Comparison of ENCODE assay signal across 13 mouse cellular contexts in the genomic region with DNA sequence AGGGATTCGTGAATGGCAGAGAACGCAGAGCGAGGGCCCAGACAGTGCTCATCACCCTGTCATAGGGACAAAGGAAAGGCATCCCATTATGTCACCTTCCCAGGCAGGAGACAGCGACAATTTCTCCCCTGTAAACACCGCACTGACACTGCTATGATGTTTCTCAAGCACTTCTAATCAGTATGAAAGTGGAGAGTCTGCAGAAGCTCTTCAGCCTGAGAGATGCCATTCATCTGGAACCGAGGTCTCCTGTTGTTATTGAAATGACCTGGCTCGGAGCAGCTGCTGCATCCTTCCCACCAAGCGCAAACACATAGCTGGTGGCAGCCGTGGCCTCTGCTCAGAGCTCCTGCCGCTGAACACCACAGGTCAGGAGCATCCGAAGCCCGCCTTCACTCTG.
A peak's percentile ranks its signal among the peaks of the same experiment; 100 is the strongest.
DNase-seq lines count a peak whose midpoint lies in the region; ATAC-seq and TF ChIP-seq lines count a peak whose summit lies in the region.
"Had no signal": no experiment of that assay in that cellular context is flagged by ENCODE, and none has a peak within 500 bp of the region (broad histone marks: within the 10 kb centered on the region; RNA-seq: fewer than 3 reads in every experiment).

No protein-coding gene starts in this region.

- H3K4me3 ChIP-seq in ES-E14 (ENCODE audit: insufficient read depth in 1 of 2, low read depth in 1 of 2, low read length in 2 of 2, poor library complexity in 1 of 2, severe bottlenecking in 1 of 2) = peak overlapping the region in 1 of 2 experiments; percentile 5; a peak in 1 of 4 replicates
- no peak overlapping the region for H3K4me3 ChIP-seq in forebrain, embryonic 10.5 days
- no peak overlapping the region for H3K4me3 ChIP-seq in hindbrain, embryonic 14.5 days (replicated peaks; ENCODE audit: low read length)
- H3K4me3 ChIP-seq in neural tube, embryonic 12.5 days = no peak overlapping the region
- H3K4me3 ChIP-seq: intestine, embryonic 15.5 days had no signal

- 0 out of 2 replicates have a peak overlapping the region, but pooled peaks have one; percentile 8 for H3K4me2 ChIP-seq in hindbrain, embryonic 14.5 days (replicated peaks)
- H3K4me2 ChIP-seq in neural tube, embryonic 12.5 days (replicated peaks) = peak overlapping the region; percentile 18; the same call in 1 of the 2 replicates
- H3K4me2 ChIP-seq: intestine, embryonic 15.5 days had no signal

- in situ Hi-C loops in ES-E14 (cut with MboI; ENCODE audit: low sequenced_read_pairs in 2 of 2, unreplicated experiment in 2 of 2) = no loop called here

- H3K4me1 ChIP-seq in ES-E14 (ENCODE audit: control insufficient read depth in 2 of 2, insufficient read depth in 2 of 2, low read length in 2 of 2, poor library complexity in 1 of 2) = peaks cover 12 to 19% of the 10 kb centered on the region in 2 experiments
- H3K4me1 ChIP-seq in forebrain, embryonic 10.5 days = peaks cover 38% of the 10 kb centered on the region
- H3K4me1 ChIP-seq in hindbrain, embryonic 14.5 days (replicated peaks; ENCODE audit: control insufficient read depth, insufficient read depth, low read length) = peaks cover 29% of the 10 kb centered on the region
- peaks cover 20% of the 10 kb centered on the region for H3K4me1 ChIP-seq in neural tube, embryonic 12.5 days

- H3K9ac ChIP-seq in ES-E14 (ENCODE audit: insufficient read depth, low read depth, low read length, poor library complexity, severe bottlenecking) = no peak overlapping the region
- no peak overlapping the region for H3K9ac ChIP-seq in hindbrain, embryonic 14.5 days
- no peak overlapping the region for H3K9ac ChIP-seq in neural tube, embryonic 12.5 days
- H3K9ac ChIP-seq: intestine, embryonic 15.5 days had no signal

- no peak for DNase-seq in ES-E14 (ENCODE audit: low read depth, low spot score)
- DNase-seq in forebrain, embryonic 10.5 days (ENCODE audit: extremely low spot score, low spot score) = peak; percentile 16
- no peak for DNase-seq in hindbrain, embryonic 14.5 days (ENCODE audit: low spot score)
- no peak for DNase-seq in lung, postnatal 14 days
- DNase-seq in layer of hippocampus, postnatal 14 days (ENCODE audit: low spot score in 2 of 2) = no peak
- no peak for DNase-seq in heart, postnatal 10 days
- DNase-seq: cerebellum, adult 9-10 months; kidney, postnatal 36 days; right cerebral cortex, postnatal 14 days; thymus, postnatal 4 days had no signal

- no peak overlapping the region for H3K27ac ChIP-seq in ES-E14 (ENCODE audit: insufficient read depth, low read depth, low read length, poor library complexity, severe bottlenecking)
- H3K27ac ChIP-seq in forebrain, embryonic 10.5 days = peak overlapping the region; percentile 56
- H3K27ac ChIP-seq in hindbrain, embryonic 14.5 days = peak overlapping the region; percentile 50
- H3K27ac ChIP-seq in neural tube, embryonic 12.5 days = no peak overlapping the region
- H3K27ac ChIP-seq: intestine, embryonic 15.5 days; macrophage had no signal

- intact Hi-C loops in heart, postnatal 10 days (cut with DNase I) = no loop called here

- H3K36me3 ChIP-seq in ES-E14 (ENCODE audit: control insufficient read depth, insufficient read depth, low read length, poor library complexity, severe bottlenecking) = no peaks in the 10 kb centered on the region
- no peaks in the 10 kb centered on the region for H3K36me3 ChIP-seq in forebrain, embryonic 10.5 days (replicated peaks)
- no peaks in the 10 kb centered on the region for H3K36me3 ChIP-seq in hindbrain, embryonic 14.5 days (replicated peaks; ENCODE audit: control insufficient read depth, insufficient read depth)
- H3K36me3 ChIP-seq in neural tube, embryonic 12.5 days = no peaks in the 10 kb centered on the region
- H3K36me3 ChIP-seq: intestine, embryonic 15.5 days had no signal

- no peaks in the 10 kb centered on the region for H3K9me3 ChIP-seq in ES-E14 (ENCODE audit: control insufficient read depth, insufficient read depth, low read depth, low read length)
- H3K9me3 ChIP-seq in forebrain, embryonic 10.5 days = no peaks in the 10 kb centered on the region
- H3K9me3 ChIP-seq in hindbrain, embryonic 14.5 days (ENCODE audit: control insufficient read depth, low read length) = peaks cover 4% of the 10 kb centered on the region; the same call in 1 of the 2 replicates
- no peaks in the 10 kb centered on the region for H3K9me3 ChIP-seq in neural tube, embryonic 12.5 days
- H3K9me3 ChIP-seq: intestine, embryonic 15.5 days had no signal

- H3K27me3 ChIP-seq in forebrain, embryonic 10.5 days (ENCODE audit: poor library complexity, severe bottlenecking) = peaks cover 33% of the 10 kb centered on the region
- H3K27me3 ChIP-seq in hindbrain, embryonic 14.5 days (ENCODE audit: control insufficient read depth, insufficient read depth, low read length) = no peaks in the 10 kb centered on the region
- no peaks in the 10 kb centered on the region for H3K27me3 ChIP-seq in neural tube, embryonic 12.5 days (replicated peaks)
- H3K27me3 ChIP-seq: intestine, embryonic 15.5 days had no signal

- peak; percentile 51; the same call in 1 of the 2 replicates for ATAC-seq in hindbrain, embryonic 14.5 days (ENCODE audit: low FRiP score)
- peak; percentile 57 for ATAC-seq in neural tube, embryonic 12.5 days (ENCODE audit: low FRiP score, low read depth)
- ATAC-seq: intestine, embryonic 15.5 days had no signal

- WGBS in forebrain, embryonic 10.5 days = 16% methylated on average over 12 of the region's 12 CpGs
- 9% methylated on average over 12 of the region's 12 CpGs for WGBS in hindbrain, embryonic 14.5 days
- WGBS in neural tube, embryonic 12.5 days = 9% methylated on average over 12 of the region's 12 CpGs

TF ChIP-seq in ES-E14, 5 proteins besides CTCF, POLR2A, EP300 and RAD21:
- no peak for TF ChIP-seq ZC3H11A (IDR thresholded peaks at IDR 0.05; ENCODE audit: borderline replicate concordance, low read depth, low read length)
- TF ChIP-seq MAFK (IDR thresholded peaks at IDR 0.05; ENCODE audit: insufficient read depth, low read depth, low read length) = 0 out of 2 replicates have a peak, but pooled peaks have one; percentile 1

Comparison
In these comparisons a context has a peak if more than half of its experiments do, and no peak if none do; other contexts are left out.
1. H3K27ac ChIP-seq: peak in forebrain, embryonic 10.5 days (single experiment) and hindbrain, embryonic 14.5 days (single experiment); none in ES-E14 (single experiment) and neural tube, embryonic 12.5 days (single experiment).